Mouse (Mus musculus) brain, embryonic 18.5 days (tissue): ENCODE measurements around the gene Glipr1.

Experiments
- DNase-seq: peaks from one replicate; pipeline ENCODE4 v3.0.0-alpha.2; 2012; ENCODE audit warnings: low read depth, low spot score

Glipr1 gene

GRCm38 (mm10) chr10:111966394-111966793, 36.0 kb downstream of the Glipr1 start:
- no peak for DNase-seq

GRCm38 (mm10) chr10:111960459-111960858, 42.0 kb downstream of the Glipr1 start:
- DNase-seq: no peak

DNA sequence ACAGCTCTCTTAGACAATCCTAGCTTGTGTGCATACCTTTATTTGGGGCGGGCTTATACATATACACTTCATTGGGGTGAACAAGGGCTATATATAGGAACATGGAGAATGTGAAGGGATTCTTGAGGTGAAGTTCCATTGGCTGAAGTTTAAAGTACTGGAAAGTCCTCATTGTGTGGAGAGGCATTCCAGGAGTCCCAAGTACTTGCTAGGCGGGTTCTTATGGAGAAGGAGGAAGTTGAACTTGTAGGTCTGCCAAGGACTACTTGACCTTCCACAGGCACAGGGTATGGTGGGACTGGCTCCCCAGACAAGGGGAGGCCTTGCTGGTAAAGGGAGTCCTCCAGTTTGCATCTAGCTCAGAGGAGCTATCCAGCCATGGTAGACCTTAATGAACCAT, 43.1 kb downstream of the Glipr1 start:
- DNase-seq: no peak

DNA sequence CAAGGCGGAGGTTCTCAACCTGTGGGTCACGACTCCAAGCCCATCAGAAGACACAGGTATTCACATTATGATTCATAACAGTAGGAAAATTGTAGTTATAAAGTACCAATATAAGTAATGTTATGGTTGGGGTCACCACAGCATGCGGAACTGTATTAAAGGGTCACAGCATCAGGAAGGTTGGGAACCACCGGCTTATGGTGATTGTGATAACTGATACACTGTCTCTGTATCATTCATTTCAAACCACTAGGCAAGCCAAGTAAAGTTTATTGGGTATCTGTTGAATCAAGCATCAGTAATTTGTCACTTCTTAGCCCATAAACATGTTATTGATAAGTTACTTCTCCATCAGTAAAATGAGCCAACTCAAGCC, 44.4 kb downstream of the Glipr1 start:
- no peak for DNase-seq

- DNase-seq: no peak
Observed at GRCm38 (mm10) chr10:111957271-111958045, 45.0 kb downstream of the Glipr1 start.

DNA sequence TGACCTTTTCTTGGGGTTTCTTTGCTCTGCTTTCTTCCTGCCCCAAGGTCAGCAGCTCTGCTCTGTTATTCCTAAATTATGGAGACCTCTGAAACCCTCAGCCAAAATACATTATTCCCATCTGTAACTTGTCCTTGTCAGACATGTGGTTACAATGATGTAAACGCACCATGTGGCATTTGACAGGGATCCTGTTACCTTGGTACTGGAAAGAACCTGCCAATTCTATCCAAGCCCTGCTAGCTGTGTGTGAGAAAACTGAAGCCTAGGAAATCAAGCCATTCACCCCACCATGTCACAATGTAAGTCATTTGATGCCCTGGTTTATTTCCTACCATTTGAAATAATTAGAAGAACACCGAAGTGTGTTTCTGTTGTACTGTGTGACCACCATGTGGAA, 46.6 kb downstream of the Glipr1 start:
- DNase-seq: no peak

- no peak for DNase-seq
Observed at GRCm38 (mm10) chr10:111949008-111949407, 53.4 kb downstream of the Glipr1 start.

- no peak for DNase-seq
Observed at GRCm38 (mm10) chr10:111948041-111948440, 54.4 kb downstream of the Glipr1 start.

DNA sequence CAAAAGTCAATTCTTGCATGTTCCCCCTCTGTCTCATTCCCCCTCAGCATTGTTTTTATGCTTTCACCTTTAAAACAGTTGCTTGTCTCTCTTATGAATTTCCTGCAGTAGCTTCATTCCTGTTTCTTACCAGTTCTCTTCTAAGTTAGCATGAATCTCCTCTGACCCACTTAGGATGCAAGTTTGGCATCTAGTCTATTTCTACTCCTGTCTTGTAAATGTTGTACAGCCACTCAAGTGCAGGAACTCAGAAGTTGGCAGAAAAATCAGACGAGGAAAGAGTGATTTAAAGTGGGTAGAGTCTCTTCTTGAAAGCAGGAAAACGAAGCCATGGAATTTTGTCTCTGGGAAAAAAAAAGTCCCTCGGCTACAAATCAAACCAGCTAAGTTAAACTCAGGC, 56.9 kb downstream of the Glipr1 start:
- DNase-seq: no peak

GRCm38 (mm10) chr10:111943026-111943425, 59.4 kb downstream of the Glipr1 start:
- no peak for DNase-seq

DNA sequence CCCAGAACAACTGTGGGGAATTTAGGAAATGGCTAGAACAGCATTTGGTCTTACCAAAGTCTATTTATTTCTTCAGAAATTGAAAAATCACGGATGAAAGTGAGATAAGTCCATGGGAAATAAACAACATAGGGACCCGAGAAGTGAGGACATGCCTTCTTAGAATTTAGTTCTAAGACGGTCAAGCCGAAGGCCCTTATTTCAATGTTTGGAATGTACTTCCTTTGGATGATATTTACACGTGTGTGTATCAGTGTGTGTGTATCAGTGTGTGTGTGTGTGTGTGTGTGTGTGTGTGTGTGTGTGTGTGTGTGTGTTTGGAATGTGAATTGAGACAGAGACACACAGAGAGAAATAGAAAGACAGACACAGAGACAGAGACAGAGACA, 65.3 kb downstream of the Glipr1 start:
- no peak for DNase-seq

DNA sequence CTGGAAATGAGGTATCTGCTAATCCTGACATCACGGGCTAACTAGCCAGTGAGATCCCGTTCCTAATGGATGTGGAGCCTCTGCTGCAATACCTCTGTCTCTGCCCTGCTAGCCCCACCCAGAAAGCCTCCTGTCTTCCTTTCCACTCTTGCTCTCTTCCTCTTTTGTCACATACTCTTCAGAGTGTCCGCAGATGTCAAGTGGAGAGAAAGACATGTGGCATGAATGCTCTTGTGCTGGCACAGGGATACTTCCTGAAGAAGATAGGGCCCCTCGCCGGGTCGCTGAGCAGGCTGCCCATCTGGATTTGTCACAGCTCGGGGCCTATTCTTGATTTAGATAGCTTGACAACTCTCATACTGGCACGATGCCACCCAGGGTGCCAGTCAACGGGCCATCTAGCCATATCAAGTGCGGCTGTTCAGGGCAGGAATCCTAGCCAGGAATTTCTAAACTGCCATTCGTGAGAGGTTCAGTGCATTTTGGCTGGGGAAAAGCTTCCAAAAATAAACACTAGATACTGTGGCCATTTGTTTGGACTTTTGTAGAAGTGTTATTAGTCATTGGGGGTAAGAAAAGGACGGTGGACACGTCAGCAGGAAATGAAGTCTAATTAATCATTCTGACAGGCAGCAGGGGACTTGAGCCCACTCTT, 65.8 kb downstream of the Glipr1 start:
- DNase-seq: no peak

DNA sequence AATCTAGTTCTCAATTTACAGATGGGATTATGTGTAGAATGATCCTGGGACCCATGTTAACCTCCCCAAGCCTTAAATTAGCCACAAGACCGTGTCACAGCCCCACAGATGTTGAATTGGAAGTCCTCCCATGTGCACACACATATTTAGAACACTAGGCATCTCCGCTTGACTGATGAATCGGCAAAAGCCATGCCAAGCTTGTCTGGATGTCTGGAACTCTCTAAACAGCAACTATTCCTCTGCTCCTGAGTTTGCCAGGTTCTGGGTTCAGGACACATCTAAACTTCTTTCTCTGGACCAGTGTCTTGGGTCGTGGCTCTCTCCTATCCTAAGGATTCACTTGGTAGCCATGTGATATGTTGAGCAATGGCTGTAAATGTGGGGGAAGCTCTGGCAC, 66.4 kb downstream of the Glipr1 start:
- DNase-seq: no peak
